Mouse (Mus musculus): ENCODE data around the gene Ifrd2. TPM values are rescaled to one million over a fixed set of nuclear protein-coding genes. Genes with fewer than 3 reads are reported as not detected.

Gene Ifrd2
- total and polyA plus RNA-seq, 3 experiments = 147 to 292 TPM; not detected in 1

DNA sequence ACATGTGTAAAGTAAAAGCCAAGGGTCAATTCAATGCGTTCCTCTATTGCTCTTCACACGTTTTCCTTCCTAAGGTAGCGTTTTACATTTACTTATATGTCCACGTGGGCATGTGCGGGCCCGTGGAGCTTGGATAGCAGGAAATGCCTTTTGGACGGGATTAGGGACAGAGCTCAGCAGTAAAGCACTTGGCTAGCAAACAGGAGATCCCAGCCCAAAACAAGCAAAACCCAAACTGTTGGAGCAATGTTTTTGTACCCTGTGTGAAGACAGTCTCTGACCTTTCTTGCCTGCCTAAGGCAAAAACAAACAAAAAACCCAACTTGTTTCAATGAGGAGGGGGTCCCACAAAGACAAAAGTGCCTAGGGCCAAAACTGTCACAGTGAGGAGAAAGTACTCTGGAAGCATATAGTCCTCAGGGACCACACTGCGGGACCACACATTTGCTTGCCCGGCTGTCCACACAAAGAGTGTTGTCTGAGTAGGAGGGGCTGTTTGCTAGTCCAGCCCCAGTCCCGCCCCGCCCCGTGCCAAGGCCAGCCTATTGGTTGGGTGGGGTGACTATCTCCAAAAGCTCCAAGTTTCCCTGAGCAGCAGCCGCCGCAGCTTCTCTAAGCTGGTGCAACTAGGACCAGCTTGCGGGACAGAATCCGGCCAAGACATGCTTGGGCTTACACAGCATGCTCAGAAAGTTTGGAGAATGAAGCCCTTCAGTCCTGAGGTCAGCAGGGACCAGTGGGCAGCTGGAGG, 10.9 kb upstream of the Ifrd2 start, which contains the start of gene Hyal1:
Gene Hyal1 (plus strand): TSS at position 571 of the 751 bp plus-strand sequence.
- Histone ChIP-seq H3K79me2 (ENCODE audit: control insufficient read depth, insufficient read depth, low read length, poor library complexity) (peaks cover 10% of the 10 kb centered on the region), H3K9me3 (replicated peaks; ENCODE audit: insufficient read depth, low read length) (no peaks in the 10 kb centered on the region), H3K4me3 (ENCODE audit: control insufficient read depth in 1 of 2, insufficient read depth in 1 of 2, low read depth in 2 of 2, low read length in 2 of 2) (peak within 1 kb of the TSS; percentile 56 to 78), H3K27me3 (ENCODE audit: control insufficient read depth in 1 of 2, insufficient read depth in 2 of 2, low read length in 2 of 2) (no peaks in the 10 kb centered on the region), H3K27ac (ENCODE audit: control insufficient read depth, low read depth, low read length) (0 out of 2 replicates have a peak within 1 kb of the TSS, but pooled peaks have one; percentile 10), H3K36me3 (ENCODE audit: control insufficient read depth in 1 of 2, insufficient read depth in 2 of 2, low read length in 2 of 2) (peaks cover 0 to 15% of the 10 kb centered on the region in 2 experiments; a peak in 2 of 4 replicates), H3K4me1 (ENCODE audit: control insufficient read depth in 1 of 2, insufficient read depth in 2 of 2, low read length in 2 of 2) (peaks cover 7 to 34% of the 10 kb centered on the region in 2 experiments), H3K9ac (ENCODE audit: control insufficient read depth, low read depth, low read length, poor library complexity, severe bottlenecking) (peak within 1 kb of the TSS; percentile 65)
- TF ChIP-seq POLR2A (IDR thresholded peaks at IDR 0.05; ENCODE audit: control insufficient read depth in 1 of 2, insufficient read depth in 1 of 2, low read depth in 1 of 2, low read length in 2 of 2, poor library complexity in 1 of 2) (peak; percentile 45 to 65; a peak in 2 of 4 replicates), POLR2AphosphoS2 (IDR thresholded peaks at IDR 0.05; ENCODE audit: low read length) (peak; percentile 57; the same call in 1 of the 2 replicates), NELFE (IDR thresholded peaks at IDR 0.05; ENCODE audit: low read depth, low read length) (peak; percentile 49; the same call in 1 of the 2 replicates), ETS1 (IDR thresholded peaks at IDR 0.05; ENCODE audit: low read depth, low read length) (no peak), TBP (IDR thresholded peaks at IDR 0.05; ENCODE audit: low read depth, low read length) (peak; percentile 31; the same call in 1 of the 2 replicates), TCF12 (IDR thresholded peaks at IDR 0.05; ENCODE audit: low read depth, low read length) (peak; percentile 13; the same call in 1 of the 2 replicates), ZKSCAN1 (IDR thresholded peaks at IDR 0.05; ENCODE audit: low read depth, low read length) (no peak), MXI1 (IDR thresholded peaks at IDR 0.05; ENCODE audit: low read depth, low read length) (peak; percentile 31; the same call in 1 of the 2 replicates), NRF1 (IDR thresholded peaks at IDR 0.05; ENCODE audit: insufficient read depth, low read depth, low read length, poor library complexity, severe bottlenecking) (0 out of 2 replicates have a peak, but pooled peaks have one; percentile 3), ZMIZ1 (IDR thresholded peaks at IDR 0.05; ENCODE audit: low read depth, low read length) (no peak; the same call in 1 of the 2 replicates)
- DNase-seq (ENCODE audit: low read depth, low spot score) = peak; percentile 91

DNA sequence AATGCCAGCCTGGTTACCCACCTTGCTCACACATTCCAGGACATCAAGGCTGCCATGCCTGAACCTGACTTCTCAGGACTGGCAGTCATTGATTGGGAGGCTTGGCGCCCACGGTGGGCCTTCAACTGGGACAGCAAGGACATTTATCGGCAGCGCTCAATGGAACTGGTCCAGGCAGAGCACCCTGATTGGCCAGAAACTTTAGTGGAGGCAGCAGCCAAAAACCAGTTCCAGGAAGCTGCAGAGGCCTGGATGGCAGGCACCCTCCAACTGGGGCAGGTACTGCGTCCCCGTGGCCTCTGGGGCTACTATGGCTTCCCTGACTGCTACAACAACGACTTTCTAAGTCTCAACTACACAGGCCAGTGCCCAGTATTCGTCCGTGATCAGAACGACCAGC, 9.6 kb upstream of the Ifrd2 start:
- Histone ChIP-seq H3K27me3 (ENCODE audit: control insufficient read depth in 1 of 2, insufficient read depth in 2 of 2, low read length in 2 of 2) (no peaks in the 10 kb centered on the region), H3K4me1 (ENCODE audit: control insufficient read depth in 1 of 2, insufficient read depth in 2 of 2, low read length in 2 of 2) (peaks cover 2 to 33% of the 10 kb centered on the region in 2 experiments; a peak in 3 of 4 replicates), H3K4me3 (ENCODE audit: control insufficient read depth in 1 of 2, insufficient read depth in 1 of 2, low read depth in 2 of 2, low read length in 2 of 2) (no peak overlapping the region), H3K9ac (ENCODE audit: control insufficient read depth, low read depth, low read length, poor library complexity, severe bottlenecking) (no peak overlapping the region), H3K9me3 (replicated peaks; ENCODE audit: insufficient read depth, low read length) (no peaks in the 10 kb centered on the region), H3K27ac (ENCODE audit: control insufficient read depth, low read depth, low read length) (no peak overlapping the region), H3K79me2 (ENCODE audit: control insufficient read depth, insufficient read depth, low read length, poor library complexity) (peaks cover 23% of the 10 kb centered on the region), H3K36me3 (ENCODE audit: control insufficient read depth in 1 of 2, insufficient read depth in 2 of 2, low read length in 2 of 2) (peaks cover 0 to 11% of the 10 kb centered on the region in 2 experiments; a peak in 2 of 4 replicates)
- TF ChIP-seq POLR2A (IDR thresholded peaks at IDR 0.05; ENCODE audit: control insufficient read depth in 1 of 2, insufficient read depth in 1 of 2, low read depth in 1 of 2, low read length in 2 of 2, poor library complexity in 1 of 2) = no peak
- no peak for TF ChIP-seq GATA1 (IDR thresholded peaks at IDR 0.05; ENCODE audit: low read depth, low read length)
- TF ChIP-seq MXI1 (IDR thresholded peaks at IDR 0.05; ENCODE audit: low read depth, low read length) = no peak
- TF ChIP-seq MAFK (IDR thresholded peaks at IDR 0.05; ENCODE audit: borderline replicate concordance, low read depth, low read length) = no peak
- TF ChIP-seq SIN3A (IDR thresholded peaks at IDR 0.05; ENCODE audit: low read length) = no peak
- no peak for TF ChIP-seq CHD2 (IDR thresholded peaks at IDR 0.05; ENCODE audit: low read length)
- no peak for TF ChIP-seq KAT2A (conservative IDR thresholded peaks at IDR 0.05; ENCODE audit: low read depth, low read length)
- TF ChIP-seq MYB (IDR thresholded peaks at IDR 0.05; ENCODE audit: low read depth, low read length) = no peak
- no peak for TF ChIP-seq MEF2A (IDR thresholded peaks at IDR 0.05; ENCODE audit: extremely low read depth, insufficient replicate concordance, low read depth, low read length, poor library complexity, severe bottlenecking)
- no peak for TF ChIP-seq RCOR1 (IDR thresholded peaks at IDR 0.05; ENCODE audit: low read depth, low read length)
- no peak for TF ChIP-seq TAL1 (IDR thresholded peaks at IDR 0.05; ENCODE audit: low read length)
- TF ChIP-seq ELF1 (IDR thresholded peaks at IDR 0.05; ENCODE audit: low read depth, low read length) = no peak
- no peak for DNase-seq (ENCODE audit: low read depth, low spot score)

Measured in MEL (cell line).